Mouse (Mus musculus) erythroblast, embryonic 14.5 days (primary cell): ENCODE data around the gene Klf15. TPM values are rescaled to one million over a fixed set of nuclear protein-coding genes. Genes with fewer than 3 reads are reported as not detected.

Experiments used
- H3K27me3 ChIP-seq: 2 replicates; pipeline ENCODE4 v1.6.1; 2012; ENCODE audit warnings: inconsistent platforms; ENCODE audit not compliant: control insufficient read depth
- H3K36me3 ChIP-seq: 2 replicates; pipeline ENCODE4 v1.6.1; 2012; ENCODE audit warnings: mild to moderate bottlenecking, inconsistent platforms; ENCODE audit not compliant: control insufficient read depth
- H3K4me1 ChIP-seq: 2 replicates; pipeline ENCODE4 v1.6.1; 2012; ENCODE audit warnings: inconsistent platforms; ENCODE audit not compliant: control insufficient read depth
- H3K4me3 ChIP-seq: replicated peaks from 2 replicates; pipeline ENCODE3; 2012; ENCODE audit warnings: moderate library complexity, mild to moderate bottlenecking, inconsistent platforms
- H3K9me3 ChIP-seq: 2 replicates; pipeline ENCODE4 v1.6.1; 2012; ENCODE audit warnings: low read length, inconsistent platforms, mixed read lengths; ENCODE audit not compliant: control insufficient read depth
- GATA1 ChIP-seq: IDR thresholded peaks from 2 replicates; pipeline ENCODE4 v1.6.1; 2012; ENCODE audit warnings: low read length, inconsistent platforms, mixed read lengths
- TAL1 ChIP-seq: IDR thresholded peaks from 3 replicates; pipeline ENCODE4 v1.6.1; 2012; ENCODE audit warnings: low read length, inconsistent platforms, mixed read lengths
- polyA plus RNA-seq: library from polyadenylated mRNA; stranded (reverse); fragments of >175 nt; gene quantifications from 2 replicates; pipeline ENCODE4 v1.2.3, GENCODE M21; 2012

Klf15 gene
- polyA plus RNA-seq, 1 experiment, result not detected

DNA sequence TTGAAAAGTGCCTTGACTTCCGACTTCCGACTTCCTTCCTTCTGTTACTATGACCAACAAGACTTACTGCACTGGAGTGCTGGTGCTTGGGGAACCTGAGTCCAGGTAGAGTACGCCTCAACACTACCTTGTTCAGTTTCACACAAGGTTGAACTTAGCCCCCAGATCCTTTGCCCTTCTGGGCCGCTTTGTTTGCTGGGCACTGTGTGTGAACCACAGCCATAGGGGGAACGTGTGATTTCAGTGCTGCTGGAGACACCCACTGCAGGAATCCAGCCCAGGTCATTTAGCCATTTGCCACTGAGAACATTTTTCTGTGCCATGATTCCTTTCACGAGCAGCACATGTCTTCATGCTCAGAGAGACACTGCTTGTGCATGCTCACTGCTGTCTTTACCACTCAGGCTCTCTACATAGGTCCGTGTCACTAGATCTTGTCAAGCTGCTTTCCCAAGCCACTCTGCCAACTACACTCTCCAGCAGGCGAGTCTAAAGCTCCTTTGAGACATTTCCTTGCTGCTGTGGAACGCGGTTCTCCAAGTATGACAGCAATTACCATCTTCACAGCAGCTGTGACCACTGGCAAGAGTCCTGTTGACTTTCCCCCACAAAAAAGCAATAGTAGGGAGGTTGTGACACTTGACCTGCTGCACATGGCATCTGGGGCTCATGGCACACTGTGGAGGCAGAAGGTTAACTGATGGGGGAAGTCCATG is 26.0 kb upstream of the Klf15 start:
- H3K27me3 ChIP-seq, result no peaks in the 10 kb centered on the region
- H3K4me3 ChIP-seq, result no peak overlapping the region
- no peaks in the 10 kb centered on the region for H3K36me3 ChIP-seq
- no peaks in the 10 kb centered on the region for H3K4me1 ChIP-seq
- H3K9me3 ChIP-seq, result no peaks in the 10 kb centered on the region
- TF ChIP-seq TAL1 (no peak), GATA1 (no peak)

- TF ChIP-seq GATA1 (no peak), TAL1 (no peak)
- H3K27me3 ChIP-seq, result no peaks in the 10 kb centered on the region
- H3K4me1 ChIP-seq, result no peaks in the 10 kb centered on the region
- no peaks in the 10 kb centered on the region for H3K9me3 ChIP-seq
- H3K4me3 ChIP-seq, result no peak overlapping the region
- no peaks in the 10 kb centered on the region for H3K36me3 ChIP-seq
Observed at GRCm38 (mm10) chr6:90437041-90437440, 25.3 kb upstream of the Klf15 start.

DNA sequence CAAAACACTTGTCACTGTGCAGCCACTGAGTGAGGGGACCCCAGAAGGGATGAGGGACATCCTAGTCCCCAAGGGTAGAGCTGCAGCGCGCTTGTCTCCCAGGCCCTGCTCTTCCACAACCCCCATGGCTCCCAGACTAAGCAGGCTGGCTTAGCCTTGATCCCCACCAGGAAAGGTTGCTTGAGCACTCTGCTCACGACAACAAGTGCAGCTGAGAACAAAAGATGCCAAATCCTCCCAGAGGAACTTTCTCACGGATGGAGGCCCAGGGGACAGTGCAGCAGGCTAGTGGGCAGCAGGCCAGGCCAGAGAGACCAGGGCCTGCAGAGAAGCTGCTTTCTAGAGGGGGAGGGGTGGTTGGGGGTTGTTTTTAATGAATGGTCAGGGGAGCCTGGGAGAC is 15.5 kb upstream of the Klf15 start:
- no peaks in the 10 kb centered on the region for H3K4me1 ChIP-seq
- H3K36me3 ChIP-seq, result no peaks in the 10 kb centered on the region
- H3K9me3 ChIP-seq, result no peaks in the 10 kb centered on the region
- TF ChIP-seq TAL1 (no peak), GATA1 (no peak)
- no peak overlapping the region for H3K4me3 ChIP-seq
- no peaks in the 10 kb centered on the region for H3K27me3 ChIP-seq

GRCm38 (mm10) chr6:90450179-90450578 is 12.2 kb upstream of the Klf15 start:
- H3K4me3 ChIP-seq, result no peak overlapping the region
- no peaks in the 10 kb centered on the region for H3K36me3 ChIP-seq
- H3K4me1 ChIP-seq, result no peaks in the 10 kb centered on the region
- no peak for TF ChIP-seq GATA1
- no peak for TF ChIP-seq TAL1
- H3K27me3 ChIP-seq, result no peaks in the 10 kb centered on the region
- no peaks in the 10 kb centered on the region for H3K9me3 ChIP-seq

DNA sequence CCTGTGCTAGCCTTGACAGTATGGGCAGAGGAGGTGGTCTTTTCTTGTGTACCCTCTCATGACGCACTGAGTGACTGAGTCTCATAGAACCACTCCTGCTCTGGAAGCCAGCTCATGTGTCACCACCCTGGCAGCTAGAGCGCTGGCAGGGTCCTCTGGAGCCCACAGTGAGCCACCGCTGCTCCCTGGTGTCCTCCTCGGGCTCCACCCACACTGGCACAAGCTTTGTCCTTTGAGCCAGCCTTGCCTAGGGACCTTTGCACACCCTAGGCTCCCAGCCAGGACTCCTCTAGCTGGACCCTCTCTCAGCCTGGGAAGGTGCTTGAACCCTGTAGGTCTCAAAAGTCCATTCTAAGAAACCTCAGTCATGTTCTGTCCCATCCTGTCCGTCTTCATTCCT is 11.7 kb upstream of the Klf15 start:
- no peaks in the 10 kb centered on the region for H3K27me3 ChIP-seq
- no peaks in the 10 kb centered on the region for H3K36me3 ChIP-seq
- no peaks in the 10 kb centered on the region for H3K4me1 ChIP-seq
- TF ChIP-seq TAL1 (no peak), GATA1 (no peak)
- H3K4me3 ChIP-seq, result no peak overlapping the region
- H3K9me3 ChIP-seq, result no peaks in the 10 kb centered on the region

- Histone ChIP-seq H3K9me3 (no peaks in the 10 kb centered on the region), H3K4me1 (no peaks in the 10 kb centered on the region), H3K36me3 (no peaks in the 10 kb centered on the region), H3K27me3 (no peaks in the 10 kb centered on the region), H3K4me3 (no peak overlapping the region)
- TF ChIP-seq GATA1, result no peak
- TF ChIP-seq TAL1, result no peak
Observed at GRCm38 (mm10) chr6:90451512-90451911, 10.9 kb upstream of the Klf15 start.

DNA sequence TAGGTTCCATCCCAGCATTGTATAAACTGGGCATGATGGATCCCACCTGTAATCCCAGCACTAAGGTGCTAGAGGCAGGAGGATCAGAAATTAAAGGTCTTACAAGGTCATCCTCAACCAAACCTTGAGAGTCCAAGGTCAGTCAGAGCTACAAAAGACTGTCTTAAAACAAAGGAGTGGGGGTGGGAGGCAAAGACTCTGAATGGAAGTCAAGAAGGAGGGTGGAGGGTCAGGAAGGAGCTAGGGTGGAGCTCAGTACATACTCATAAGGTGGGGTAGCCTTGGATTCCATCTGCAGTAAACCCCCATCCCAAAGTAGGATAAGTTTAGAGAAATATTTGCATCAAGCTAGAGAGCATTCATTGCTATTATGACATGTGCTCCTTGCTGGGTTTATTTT is 9.8 kb upstream of the Klf15 start:
- Histone ChIP-seq H3K27me3 (no peaks in the 10 kb centered on the region), H3K4me3 (no peak overlapping the region), H3K9me3 (no peaks in the 10 kb centered on the region), H3K36me3 (no peaks in the 10 kb centered on the region), H3K4me1 (no peaks in the 10 kb centered on the region)
- TF ChIP-seq TAL1 (no peak), GATA1 (no peak)

DNA sequence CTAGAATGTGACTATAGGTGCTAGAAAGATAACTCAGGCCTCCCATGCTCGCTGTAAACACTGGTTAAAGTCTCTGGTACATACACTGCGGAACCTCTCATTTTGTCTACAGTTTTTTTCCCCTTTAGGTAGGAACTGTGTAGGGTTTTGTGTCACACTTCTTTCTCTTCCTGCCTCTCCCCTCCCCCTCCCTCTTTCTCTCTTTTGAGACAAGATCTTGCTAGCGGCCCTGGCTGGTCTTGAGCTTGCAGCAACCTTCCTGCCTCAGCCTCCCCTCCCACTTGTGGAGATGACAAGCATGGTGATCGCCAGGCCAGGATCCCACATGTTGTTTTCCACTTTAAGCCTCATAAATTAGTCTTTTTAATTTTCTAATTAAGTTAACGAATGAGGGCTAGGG is 8.6 kb upstream of the Klf15 start:
- H3K27me3 ChIP-seq, result no peaks in the 10 kb centered on the region
- no peaks in the 10 kb centered on the region for H3K9me3 ChIP-seq
- no peaks in the 10 kb centered on the region for H3K4me1 ChIP-seq
- H3K36me3 ChIP-seq, result no peaks in the 10 kb centered on the region
- TF ChIP-seq TAL1 (no peak), GATA1 (no peak)
- H3K4me3 ChIP-seq, result no peak overlapping the region

- TF ChIP-seq GATA1 (no peak), TAL1 (no peak)
- H3K36me3 ChIP-seq, result no peaks in the 10 kb centered on the region
- H3K4me3 ChIP-seq, result no peak overlapping the region
- no peaks in the 10 kb centered on the region for H3K4me1 ChIP-seq
- peaks cover 16% of the 10 kb centered on the region for H3K27me3 ChIP-seq
- no peaks in the 10 kb centered on the region for H3K9me3 ChIP-seq
Observed at GRCm38 (mm10) chr6:90457421-90457820, 5.0 kb upstream of the Klf15 start.

DNA sequence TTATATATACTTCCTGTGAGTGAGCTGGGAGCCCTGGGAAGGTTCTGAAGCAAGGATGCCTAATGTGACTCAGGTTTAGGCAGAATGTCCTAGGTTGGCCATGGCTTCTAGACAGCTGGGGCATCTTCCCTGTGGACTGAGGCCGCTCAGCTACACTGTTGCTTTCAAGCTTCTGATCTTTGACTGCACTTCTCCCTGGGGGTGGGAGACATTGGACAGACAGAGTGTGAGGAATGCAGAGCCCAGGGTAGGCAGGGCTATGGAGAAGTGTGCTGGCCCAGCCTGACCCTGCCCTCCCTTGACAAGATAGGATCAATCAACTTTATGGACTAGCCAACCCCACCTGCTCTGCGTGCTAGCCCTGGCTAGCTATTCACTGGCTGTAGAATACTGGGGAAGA is 1.2 kb upstream of the Klf15 start:
- no peak overlapping the region for H3K4me3 ChIP-seq
- TF ChIP-seq GATA1 (no peak), TAL1 (no peak)
- no peaks in the 10 kb centered on the region for H3K9me3 ChIP-seq
- H3K27me3 ChIP-seq, result peaks cover 38% of the 10 kb centered on the region
- H3K36me3 ChIP-seq, result no peaks in the 10 kb centered on the region
- H3K4me1 ChIP-seq, result peaks cover 4% of the 10 kb centered on the region; the same call in 1 of the 2 replicates
